Mouse (Mus musculus) spleen, adult 18-20 months (tissue): Measurements from ENCODE around the gene Bloc1s6.

Source experiments
- DNase-seq, 2 experiments: peaks; one replicate each; pipeline ENCODE4 v3.0.0; 2022; ENCODE audit warnings: mixed read lengths in 2 of 2

Bloc1s6 gene

DNA sequence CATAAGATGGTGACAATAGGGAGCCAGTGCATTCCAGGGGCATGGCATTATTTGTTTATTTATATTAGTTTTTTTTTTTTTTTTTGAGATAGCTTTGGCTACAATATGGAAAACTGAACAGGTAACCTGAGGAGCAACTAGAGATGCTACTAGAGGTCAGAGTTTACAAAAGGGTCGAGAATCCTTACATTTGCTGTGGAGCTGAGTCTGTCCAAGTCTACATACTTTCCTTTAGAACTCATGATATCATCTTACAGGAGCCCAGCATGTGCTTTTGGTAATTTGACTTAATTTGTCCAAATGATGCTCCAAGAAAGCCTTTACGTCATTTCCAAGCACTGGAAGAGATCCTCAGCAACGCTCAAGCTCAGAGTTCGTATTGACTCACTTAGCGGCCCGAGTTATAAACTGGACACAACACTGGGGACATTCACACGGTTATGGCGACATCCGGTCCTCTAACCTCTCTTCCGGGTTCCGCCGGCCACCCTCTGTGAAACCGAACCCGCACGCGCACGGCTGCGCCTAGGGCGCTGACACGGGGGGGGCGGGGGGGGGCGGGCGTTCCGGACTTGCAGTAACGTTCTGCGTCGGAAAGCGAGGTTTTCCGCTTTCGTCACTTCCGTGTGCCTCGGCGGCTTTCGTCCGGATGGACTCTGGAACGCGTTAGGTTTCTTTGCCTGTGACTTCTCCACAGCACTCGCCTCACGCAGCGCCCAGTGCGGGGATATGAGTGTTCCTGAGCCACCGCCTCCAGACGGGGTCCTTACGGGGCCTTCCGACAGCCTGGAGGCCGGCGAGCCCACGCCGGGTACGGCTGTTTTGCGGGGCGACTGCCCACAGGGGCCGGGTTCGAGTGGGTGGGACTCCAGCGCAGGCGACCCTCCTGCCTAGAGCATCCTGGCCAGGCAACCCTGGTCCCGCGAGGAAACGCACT lies at the start of gene Bloc1s6:
TSS of gene Bloc1s6 (plus strand) at position 610 of the 937 bp plus-strand sequence.
- DNase-seq, result peak; percentile 76 to 83

DNA sequence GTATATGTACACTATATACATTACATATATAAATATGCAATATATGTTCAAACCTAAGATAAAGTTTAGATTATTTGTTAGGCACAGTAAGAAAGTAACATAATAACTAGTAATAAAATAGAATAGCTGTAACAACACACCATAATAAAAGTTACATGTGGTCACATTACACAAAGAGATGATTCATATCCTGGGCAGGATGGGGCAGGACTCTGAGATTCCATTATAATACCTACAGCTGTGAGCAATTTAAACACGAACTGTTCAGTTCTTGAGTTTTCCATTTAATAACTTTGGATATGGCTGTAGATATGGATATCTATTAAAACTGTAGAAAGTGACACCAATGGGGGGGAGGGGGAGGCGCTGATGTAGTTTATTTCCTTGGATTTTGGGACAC lies 40.8 kb upstream of the Bloc1s6 start:
- no peak for DNase-seq

DNA sequence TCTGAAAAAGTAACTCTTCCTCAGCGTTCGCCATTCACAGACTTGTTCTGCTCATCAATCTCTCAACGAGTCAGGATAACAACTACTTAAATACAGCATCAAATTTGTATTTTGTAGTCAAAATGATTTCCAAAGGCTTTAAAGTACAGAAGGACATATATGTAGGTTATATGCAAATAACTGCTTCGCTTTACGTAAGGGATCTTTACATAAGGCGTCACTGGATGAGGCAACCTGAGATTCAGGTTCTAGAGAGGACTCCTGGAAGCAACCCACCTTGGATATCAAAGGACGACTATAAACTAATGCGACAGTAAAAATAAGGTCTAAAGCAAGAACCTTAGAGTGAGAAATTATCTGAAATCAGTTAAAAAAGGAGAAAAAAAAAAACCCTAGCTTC lies 37.3 kb upstream of the Bloc1s6 start:
- no peak for DNase-seq

DNA sequence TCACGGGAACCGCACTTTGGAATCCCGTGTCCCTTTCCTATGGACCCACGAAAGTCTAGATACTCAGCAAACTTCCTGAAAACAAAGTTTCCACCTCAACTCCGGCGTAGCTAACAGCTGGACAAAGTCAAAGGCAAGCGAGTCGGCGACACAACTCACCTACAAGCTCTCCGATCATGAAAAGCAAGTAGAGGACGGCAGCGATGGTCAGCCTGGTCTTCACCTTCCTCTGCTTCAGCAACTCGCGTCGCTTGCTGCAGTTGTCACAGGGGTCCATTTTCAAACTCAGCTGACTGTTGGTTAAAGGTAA lies 36.5 kb upstream of the Bloc1s6 start:
- DNase-seq, result no peak

DNA sequence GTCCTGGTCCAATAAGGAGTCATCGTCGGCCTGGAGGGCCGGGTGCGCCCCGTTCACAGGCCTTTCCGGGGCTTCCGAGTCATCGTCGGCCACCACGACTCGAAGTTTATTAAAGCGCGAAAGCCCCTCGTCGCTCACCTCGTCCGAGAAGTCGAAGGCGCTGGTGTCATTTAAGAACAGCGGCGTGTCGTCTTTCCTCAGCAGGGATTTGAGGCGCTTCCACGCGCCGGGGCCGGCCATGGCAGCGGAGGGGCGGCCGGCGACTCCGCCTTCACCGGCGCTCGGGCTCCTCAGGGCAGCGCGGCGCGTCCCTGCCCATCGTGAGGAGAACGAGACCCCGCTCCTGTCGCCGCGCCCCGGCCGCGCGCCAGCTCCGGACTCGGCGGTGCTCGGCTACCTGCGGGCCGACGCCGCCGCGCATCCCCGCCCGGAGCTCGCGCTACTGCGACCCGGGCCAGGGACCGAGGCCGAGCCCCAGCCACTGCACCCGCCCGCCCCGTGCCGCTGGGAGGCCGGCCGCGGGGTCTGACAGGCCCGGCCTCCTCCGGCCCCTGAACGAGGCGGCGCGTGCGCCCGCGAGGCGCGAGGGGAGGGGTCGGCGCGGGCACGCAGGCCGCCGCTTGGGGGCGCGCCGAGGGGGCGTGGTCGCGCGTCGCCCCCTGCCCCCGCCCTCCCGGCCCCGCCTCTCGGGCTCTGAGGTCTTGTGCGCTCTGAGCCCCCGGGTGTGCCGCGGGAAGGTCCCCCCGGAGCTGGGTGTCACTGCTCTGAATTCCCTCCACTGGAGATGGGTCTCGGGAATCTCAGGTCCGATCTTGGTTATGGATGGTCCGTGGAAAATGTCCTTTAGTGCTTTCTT lies 35.9 kb upstream of the Bloc1s6 start, which contains the start of gene Slc30a4:
TSS of gene Slc30a4 (minus strand) at position 483 of the 856 bp plus-strand sequence.
- DNase-seq, result peak; percentile 56 to 70

DNA sequence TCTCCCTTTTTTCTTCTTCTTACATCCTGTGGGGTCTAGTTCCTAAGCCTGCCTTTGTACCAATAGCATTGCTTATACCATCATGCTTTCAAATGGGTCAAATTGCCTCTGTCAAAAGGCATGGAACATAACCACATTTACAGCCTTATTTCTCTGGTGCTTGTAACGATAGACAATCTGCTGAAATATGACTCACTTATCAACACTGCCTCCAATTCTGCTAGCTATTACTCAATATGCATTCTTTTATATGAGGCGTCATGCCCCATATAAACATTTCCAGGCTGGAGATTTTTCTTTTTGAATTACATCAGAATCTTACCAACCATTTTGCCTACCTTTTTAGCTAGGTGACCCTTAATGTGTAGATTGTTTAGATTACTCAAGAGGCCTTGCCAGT lies 33.7 kb upstream of the Bloc1s6 start:
- no peak for DNase-seq

DNA sequence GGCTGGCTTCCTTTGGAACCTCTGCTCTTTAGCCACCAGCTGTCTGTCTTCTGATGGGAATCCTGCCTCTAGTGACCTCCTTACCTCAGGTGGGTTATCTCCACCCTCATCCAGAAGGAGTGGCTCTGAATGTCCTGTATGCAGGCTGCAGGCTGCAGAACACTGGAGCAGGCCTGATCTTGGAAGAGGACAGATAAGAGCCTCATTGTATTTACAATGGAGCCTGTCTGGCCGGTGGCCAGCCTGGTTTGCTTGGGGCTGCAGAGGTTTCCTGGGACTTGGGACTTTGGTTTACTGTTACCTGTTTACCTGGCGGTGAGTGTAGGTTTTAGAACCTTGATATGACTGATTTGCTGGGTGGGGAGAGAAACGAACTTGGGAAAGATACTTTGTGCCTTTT lies 30.2 kb upstream of the Bloc1s6 start:
- DNase-seq, result no peak

DNA sequence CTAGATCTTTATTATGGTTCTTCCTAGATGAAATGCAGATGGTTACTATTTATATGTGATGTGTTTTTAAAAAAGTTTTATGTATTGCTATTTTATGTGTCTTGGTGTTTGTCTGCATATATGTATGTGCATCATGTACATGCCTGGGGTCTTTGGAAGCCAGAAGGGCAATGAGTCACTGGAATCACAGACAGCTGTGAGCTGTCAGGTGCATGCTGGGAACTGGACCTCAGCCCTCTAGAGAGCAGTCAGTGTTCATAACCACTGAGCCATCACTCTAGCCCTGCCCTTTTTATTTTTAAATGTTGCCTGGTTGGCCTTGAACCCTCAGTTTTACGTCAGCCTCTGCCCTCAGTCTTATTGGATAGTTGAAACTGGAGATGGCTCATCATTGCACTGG lies 29.1 kb upstream of the Bloc1s6 start:
- no peak for DNase-seq

DNA sequence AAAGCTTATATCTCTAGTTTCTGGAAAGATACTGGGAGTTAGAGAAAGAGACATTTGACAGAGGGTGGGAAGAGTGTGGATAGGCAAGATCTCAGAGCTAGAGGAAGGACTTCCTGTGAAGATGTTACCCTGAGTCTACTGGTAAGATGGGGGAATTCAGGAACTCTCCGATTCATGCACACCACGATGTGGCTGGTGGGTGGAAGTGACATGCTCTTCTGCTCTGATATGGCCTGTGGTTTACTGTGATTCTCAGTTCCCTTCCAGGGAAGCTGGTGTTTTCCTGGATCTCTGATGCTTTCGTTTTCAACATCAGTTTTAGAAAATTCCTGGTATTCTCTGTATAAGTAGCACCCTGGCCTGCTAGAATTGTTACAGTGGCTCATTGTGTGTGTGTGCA lies 26.4 kb upstream of the Bloc1s6 start:
- DNase-seq, result no peak

DNA sequence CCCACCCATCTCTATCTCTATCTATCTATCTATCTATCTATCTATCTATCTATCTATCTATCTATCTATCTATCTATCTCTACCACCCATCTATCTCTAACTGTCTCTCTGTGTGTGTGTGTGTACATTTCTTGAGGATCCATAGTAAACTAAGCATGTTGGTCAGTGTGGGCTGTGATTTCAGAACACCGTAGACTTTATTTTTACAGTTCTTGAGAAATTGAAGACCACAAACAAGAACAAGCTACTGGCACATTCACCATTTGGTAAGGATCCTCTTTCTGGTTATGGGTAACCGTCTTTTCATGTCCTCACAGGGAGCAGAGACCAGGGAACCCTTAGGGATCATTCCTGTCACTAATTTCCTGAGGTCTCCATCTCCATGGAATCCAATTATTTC lies 25.5 kb upstream of the Bloc1s6 start:
- DNase-seq, result no peak

DNA sequence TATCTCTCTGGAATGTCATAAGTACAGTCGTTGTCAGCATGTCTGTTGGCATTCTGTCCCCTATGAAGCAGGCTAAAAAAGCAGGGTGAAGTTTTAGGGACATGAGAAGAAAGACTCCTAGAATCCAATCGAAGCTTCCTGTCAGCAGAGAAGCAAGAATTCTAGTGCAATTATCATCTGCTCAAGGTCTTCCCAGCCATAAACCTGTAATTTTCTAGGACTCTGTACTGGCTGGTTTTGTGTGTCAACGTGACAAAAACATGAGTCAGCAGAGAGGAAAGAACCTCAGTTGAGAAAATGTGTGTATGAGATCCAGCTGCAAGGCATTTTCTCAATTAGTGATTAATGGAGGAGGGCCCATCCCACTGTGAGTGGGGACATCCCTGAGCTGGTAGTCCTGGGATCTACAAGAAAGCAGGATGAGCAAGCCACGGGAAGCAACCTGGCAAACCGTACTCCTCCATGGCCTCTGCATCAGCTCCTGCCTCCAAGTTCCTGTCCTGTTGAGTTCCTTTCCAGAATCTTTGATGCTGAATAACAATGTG lies 23.1 kb upstream of the Bloc1s6 start:
- no peak for DNase-seq

DNA sequence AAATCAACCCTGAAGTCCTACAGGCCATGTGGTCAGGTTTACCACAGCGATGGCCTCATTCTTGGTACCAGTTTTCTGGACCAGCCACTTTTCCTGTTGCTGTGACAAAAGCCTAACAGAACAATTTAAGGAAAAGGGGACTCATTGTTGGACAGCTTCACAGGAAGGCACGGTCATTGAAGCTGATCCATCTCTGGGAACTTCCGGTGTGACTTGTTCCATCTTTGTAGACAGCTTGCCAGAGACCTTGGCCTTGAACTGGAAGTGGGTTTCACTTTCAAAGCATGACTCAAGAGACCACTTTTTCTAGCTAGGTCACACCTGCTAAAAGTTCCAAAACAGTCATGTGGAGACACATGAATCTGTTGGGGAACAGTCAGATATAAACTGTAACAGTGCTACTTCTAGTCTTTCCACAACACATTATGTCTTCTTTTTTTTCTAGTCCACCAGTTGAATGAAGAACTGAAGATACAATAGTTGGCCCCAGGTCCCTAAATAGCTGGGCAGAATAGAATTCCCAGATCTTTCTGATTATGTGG lies 21.9 kb upstream of the Bloc1s6 start:
- no peak for DNase-seq

DNA sequence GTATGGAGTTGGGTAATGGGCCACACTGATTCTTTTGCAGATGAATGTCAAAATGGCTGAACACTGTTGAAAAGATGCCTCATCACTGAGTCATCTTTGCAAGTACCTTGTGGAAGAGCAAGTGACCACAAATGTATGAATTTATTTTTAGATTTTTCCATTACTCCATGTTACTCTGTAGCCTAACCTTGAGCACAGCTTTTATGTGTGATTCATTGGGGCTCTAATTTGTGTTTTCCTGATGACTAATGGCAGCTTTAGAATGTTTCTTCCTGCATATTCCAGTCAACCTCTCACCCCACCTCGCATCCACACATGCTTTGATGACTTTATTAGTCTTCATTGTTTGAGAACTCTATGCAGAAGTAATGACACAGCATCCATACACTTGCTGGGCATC lies 19.1 kb upstream of the Bloc1s6 start:
- no peak for DNase-seq

DNA sequence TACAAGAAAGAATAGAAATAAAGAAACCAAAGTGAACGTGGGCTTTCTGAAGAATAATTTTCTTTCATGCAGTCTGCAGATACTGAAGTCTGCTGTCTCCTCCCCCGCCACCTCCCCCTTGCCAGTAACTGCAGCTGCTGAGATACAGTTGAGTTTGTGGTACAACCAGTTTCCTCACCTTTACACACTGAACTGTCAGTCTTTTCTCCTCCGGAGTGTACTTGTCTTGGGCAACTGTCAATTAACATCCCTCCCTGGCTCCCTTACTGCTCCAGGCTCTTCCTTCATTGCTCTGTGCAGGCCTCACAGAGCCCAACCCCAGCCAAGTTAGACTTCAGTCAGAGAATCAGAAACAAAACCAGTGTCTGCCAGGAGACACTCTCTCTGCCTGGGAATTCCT lies 17.7 kb upstream of the Bloc1s6 start:
- no peak for DNase-seq

DNA sequence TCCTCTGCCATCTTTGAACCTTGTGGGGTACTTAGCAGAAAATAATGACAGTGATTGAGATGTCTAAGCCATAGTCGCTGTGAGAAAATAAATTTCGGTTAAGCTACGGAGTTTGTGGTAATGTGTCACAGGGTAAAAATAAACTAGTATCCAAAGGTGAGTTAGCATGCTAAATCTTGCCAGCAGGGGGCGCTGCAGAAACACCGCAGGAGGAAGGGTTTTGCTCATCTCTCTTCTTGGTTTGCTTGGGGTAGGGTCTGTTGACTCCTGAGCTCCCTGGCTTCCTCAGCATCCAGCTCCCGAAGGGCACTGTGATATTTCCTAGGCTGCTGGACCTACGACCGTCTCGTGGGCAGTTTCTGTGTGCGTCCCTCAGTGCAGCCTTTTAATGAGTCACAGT lies 12.7 kb upstream of the Bloc1s6 start:
- DNase-seq, result peak in 1 of 2 experiments; percentile 50

DNA sequence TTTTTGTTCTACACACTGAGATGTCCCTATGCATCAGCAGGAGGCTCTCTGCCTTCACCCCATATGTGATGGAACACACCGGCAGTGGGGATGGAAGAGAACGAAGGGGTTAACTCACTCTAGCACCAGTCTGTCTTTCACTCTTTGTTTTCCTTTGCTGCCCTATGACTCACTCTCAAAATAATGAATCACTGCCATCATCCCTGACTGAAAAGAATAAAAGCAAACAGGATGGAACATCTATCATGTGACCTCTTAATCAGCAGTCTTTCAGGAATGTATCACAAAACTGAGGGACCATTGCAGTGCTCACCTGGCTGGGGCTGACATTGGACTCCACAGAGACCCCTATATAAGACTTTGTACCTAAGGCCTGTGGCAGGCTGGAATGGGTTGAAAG lies 6.8 kb upstream of the Bloc1s6 start:
- DNase-seq, result no peak

DNA sequence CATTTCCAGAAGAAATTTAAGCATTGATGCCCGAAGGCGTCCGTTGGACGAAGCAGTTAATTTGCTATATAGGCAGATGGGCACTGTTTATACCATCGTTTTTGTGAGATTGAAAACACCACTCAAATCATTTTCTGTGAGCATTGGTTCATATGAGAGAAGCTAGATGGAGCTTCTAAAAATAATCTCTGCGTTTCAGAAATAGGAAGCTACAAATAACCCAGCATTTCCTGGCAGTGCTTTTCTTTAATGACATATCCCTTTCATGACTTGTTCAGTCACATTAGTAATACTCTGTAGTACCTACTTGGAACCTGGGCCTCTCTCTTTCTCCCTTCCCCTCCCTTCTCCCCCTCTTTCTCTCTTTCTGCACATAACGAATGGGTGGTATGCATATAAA lies 720 bp downstream of the Bloc1s6 start:
- no peak for DNase-seq

DNA sequence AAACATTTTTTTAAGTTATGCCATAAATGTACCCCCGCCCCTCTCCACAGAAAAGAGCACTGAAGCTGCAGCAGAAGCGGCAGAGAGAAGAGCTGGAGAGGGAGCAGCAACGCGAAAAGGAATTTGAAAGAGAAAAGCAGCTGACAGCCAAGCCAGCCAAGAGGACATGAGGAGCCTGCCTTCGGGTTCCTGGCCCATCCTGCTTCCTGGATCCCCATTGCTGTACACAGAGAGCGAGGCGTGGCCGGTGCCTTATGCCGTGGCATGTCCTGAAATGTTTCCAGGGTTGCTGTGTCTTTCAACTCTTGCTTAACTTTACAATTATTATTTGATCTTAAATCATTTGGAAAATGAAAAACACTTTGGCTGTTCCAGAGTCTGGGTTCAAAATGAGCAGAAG lies 8.2 kb downstream of the Bloc1s6 start:
- DNase-seq, result no peak

DNA sequence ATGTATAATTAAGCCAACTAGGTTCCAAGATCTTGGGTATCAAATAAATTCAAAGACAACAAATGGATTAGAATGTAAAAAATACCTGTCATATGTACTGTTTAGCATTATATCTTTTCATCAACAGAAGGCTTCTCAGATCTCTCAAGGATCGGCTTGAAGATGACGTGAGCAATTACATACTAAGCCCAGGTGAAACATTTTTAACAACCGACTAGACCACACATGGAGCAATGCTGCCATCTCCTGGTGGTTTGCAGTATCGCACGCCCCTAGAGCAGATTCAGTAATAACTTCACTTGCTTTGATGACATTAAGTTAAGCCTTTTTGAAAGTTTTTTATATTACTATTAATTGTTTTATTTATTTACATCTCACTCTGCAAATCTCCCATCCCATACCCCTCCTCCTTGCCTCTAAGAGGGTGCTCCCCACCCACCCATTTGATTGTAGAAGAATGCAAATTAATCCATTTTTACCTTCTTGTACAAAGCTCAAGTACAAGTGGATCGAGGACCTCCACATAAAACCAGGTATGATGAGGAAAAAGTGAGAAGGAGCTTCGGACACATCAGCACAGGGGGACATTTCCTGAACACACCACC lies 15.5 kb downstream of the Bloc1s6 start:
- peak; percentile 8 to 59 for DNase-seq

DNA sequence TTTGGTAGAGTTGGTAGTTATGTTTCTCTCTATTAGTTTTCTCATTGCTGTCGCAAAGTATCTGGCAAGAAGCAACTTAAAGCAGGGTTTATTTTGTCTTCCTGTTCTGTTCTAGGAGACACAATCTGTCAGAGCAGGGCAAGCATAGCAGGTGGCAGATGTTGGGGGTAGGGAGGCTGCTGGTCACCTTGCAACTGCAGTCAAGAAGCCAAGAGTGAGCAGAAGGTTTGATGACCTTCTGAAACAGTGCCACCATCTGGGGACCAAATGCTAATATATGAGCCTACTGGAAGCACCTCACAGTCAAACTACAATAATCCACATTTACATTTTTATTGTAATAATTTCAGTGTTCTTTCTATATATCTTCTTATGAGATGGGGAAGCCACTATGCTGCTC lies 21.5 kb downstream of the Bloc1s6 start:
- DNase-seq, result no peak

DNA sequence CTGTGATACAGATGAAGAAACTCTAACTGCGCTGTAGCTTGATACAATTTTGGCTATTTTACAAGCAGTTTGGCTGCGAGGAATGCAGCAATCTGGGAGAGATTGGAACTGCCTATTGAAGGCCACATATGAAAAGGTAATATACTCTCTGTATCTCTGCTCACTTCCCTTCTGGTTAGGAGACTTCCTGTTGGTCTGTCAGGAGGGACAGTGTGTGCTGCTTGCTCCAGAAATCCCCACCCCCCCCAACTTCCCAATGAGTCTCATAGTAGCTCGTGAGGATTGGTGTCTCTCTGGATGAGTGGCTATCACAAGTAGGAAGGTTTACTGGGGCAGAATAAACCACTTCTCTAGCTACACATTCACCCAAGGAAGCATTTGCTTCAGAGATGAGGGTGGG lies 24.7 kb downstream of the Bloc1s6 start:
- DNase-seq, result no peak

DNA sequence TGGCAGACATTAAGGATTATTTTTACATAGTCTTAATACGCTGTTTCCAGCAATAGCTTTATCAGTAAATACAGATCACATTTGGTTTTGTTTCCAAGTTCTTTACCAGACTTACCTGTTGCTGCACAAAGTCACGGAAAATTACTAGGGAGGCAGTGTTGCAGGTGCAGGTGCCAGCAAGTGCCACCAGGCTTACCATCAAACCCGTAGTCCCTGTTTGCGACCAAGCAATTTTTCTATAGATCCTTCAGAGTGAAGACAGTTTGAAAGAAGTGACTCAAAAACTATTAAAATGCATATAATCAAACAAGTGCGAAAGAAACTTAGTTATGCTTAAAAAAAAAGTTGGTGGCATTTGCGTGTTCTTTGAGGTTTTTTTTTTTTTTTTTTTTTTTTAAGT lies 26.2 kb downstream of the Bloc1s6 start:
- DNase-seq, result no peak
